Mouse (Mus musculus) kidney, embryonic 14.5 days (tissue): ENCODE measurements around the gene Yod1. TPM values are rescaled to one million over a fixed set of nuclear protein-coding genes. Genes with fewer than 3 reads are reported as not detected.

Experiments
- ATAC-seq: fragments of 200-750 bp; cut with Nextera tagmentation; 2 replicates; pipeline ENCODE4 v1.8.0; 2017; ENCODE audit warnings: moderate number of reproducible peaks, mild to moderate bottlenecking, moderate TSS enrichment, moderate library complexity; ENCODE audit not compliant: low FRiP score, low TSS enrichment
- H3K27ac ChIP-seq: fragments of 300-500 bp; sonication (generic); 2 replicates; pipeline ENCODE4 v1.5.1; 2014; ENCODE audit warnings: low read depth, mild to moderate bottlenecking, low read length, moderate library complexity, mixed read lengths
- H3K27me3 ChIP-seq: fragments of 300-500 bp; sonication (generic); 2 replicates; pipeline ENCODE4 v1.6.1; 2014; ENCODE audit warnings: mild to moderate bottlenecking, low read length; ENCODE audit not compliant: control insufficient read depth, insufficient read depth
- H3K36me3 ChIP-seq: fragments of 300-500 bp; sonication (generic); 2 replicates; pipeline ENCODE4 v1.6.1; 2014; ENCODE audit warnings: low read length, mixed read lengths; ENCODE audit not compliant: control insufficient read depth, insufficient read depth
- H3K4me1 ChIP-seq: fragments of 300-500 bp; sonication (generic); 2 replicates; pipeline ENCODE4 v1.6.1; 2014; ENCODE audit warnings: low read length, mixed read lengths; ENCODE audit not compliant: control insufficient read depth, insufficient read depth
- H3K4me2 ChIP-seq: fragments of 300-500 bp; sonication (generic); replicated peaks from 2 replicates; pipeline ENCODE4 v1.6.1; 2014; ENCODE audit warnings: low read depth, mild to moderate bottlenecking, low read length
- H3K4me3 ChIP-seq: fragments of 300-500 bp; sonication (generic); 2 replicates; pipeline ENCODE4 v1.5.1; 2014; ENCODE audit warnings: mild to moderate bottlenecking, low read length
- H3K9ac ChIP-seq: fragments of 300-500 bp; sonication (generic); 2 replicates; pipeline ENCODE4 v1.6.1; 2014; ENCODE audit warnings: low read depth, mild to moderate bottlenecking, low read length, moderate library complexity
- H3K9me3 ChIP-seq: fragments of 300-500 bp; sonication (generic); 2 replicates; pipeline ENCODE4 v1.6.1; 2016; ENCODE audit warnings: low read length; ENCODE audit not compliant: control insufficient read depth
- WGBS: fragments of 180-500 bp; shearing (Covaris S2); extraction: QIAGEN DNeasy Blood & Tissue Kit; methylation state at CpG from one replicate; pipeline ENCODE4 v1.1.7; 2014; 5-methylcytosine and 5-hydroxymethylcytosine counted together
- polyA plus RNA-seq: library from polyadenylated mRNA; unstranded; fragments of >200 nt; fragmentation: Nextera tagmentation; extraction: Ambion mirVana; gene quantifications from 2 replicates; pipeline ENCODE4 v1.2.1, GENCODE M21; 2014

Gene Yod1
- polyA plus RNA-seq, 1 experiment from 2014 or later = 11.6 TPM

DNA sequence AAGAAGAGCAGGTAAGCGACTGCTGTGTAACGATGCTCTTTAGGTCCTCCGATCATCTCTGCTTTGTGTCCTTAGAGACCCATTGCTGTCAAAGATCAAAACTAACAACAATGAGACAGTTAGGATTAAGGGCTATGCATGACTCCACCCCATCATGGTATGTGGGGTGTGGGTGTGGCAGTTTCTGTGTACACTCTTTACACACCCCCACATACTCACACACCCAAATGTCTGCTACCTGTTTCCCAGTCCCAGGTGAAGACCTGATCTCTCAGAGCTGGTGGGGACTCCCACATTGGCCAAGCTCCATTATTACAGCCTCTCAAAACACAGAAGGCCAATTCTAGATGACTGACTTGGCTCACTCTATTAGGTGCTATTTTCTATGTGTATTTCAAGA, 28.5 kb downstream of the Yod1 start:
- WGBS = 94% methylated on average over 3 of the region's 3 CpGs
- Histone ChIP-seq H3K27ac (no peak overlapping the region), H3K27me3 (no peaks in the 10 kb centered on the region), H3K4me1 (no peaks in the 10 kb centered on the region), H3K4me3 (no peak overlapping the region), H3K4me2 (no peak overlapping the region), H3K9ac (no peak overlapping the region), H3K36me3 (no peaks in the 10 kb centered on the region), H3K9me3 (no peaks in the 10 kb centered on the region)
- no peak for ATAC-seq

DNA sequence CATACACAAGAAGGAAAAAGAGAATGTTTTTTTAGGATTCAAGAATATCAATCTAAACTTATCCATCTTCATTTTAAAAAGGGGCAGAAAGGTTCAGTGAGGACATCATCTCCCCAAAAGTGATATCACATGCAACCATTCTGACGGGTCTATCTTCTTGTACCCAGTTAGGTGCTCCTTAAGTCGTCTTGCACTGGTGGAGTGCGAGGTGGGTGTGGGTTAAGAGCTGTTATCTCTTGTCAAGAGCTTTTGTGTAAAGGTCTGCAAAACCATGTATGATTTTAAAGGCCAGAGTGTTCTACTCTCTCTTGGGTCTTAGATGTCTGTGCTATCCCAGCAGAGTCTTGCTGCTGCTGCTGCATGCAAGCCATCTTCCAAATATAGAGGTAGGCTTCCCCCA, 29.7 kb downstream of the Yod1 start:
- Histone ChIP-seq H3K4me2 (no peak overlapping the region), H3K27ac (no peak overlapping the region), H3K4me3 (no peak overlapping the region), H3K4me1 (no peaks in the 10 kb centered on the region), H3K36me3 (no peaks in the 10 kb centered on the region), H3K27me3 (no peaks in the 10 kb centered on the region), H3K9ac (no peak overlapping the region), H3K9me3 (no peaks in the 10 kb centered on the region)
- WGBS = 95% methylated on average over 3 of the region's 3 CpGs
- no peak for ATAC-seq

DNA sequence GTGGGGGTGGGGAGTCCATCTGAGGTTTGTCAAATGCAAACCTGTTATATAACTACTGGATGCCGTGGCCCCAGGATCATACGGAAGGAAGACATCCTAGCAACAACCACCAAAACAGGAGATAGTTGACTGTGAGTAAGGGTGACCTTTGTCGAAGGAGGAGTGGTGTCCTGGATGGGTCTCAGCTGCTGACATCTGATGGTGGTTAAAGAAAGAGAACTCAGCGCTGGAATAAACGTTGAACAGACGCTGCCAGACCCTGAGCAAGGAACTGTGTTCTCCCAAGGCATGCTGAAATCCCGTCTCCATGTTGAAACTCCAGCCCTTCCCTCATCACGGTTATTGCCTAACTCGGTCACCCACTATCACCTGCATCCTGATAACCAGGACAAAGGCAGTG, 42.6 kb downstream of the Yod1 start:
- no peak overlapping the region for H3K27ac ChIP-seq
- no peaks in the 10 kb centered on the region for H3K36me3 ChIP-seq
- no peak for ATAC-seq
- no peaks in the 10 kb centered on the region for H3K27me3 ChIP-seq
- no peak overlapping the region for H3K4me2 ChIP-seq
- H3K9me3 ChIP-seq = no peaks in the 10 kb centered on the region
- no peaks in the 10 kb centered on the region for H3K4me1 ChIP-seq
- 83% methylated on average over 9 of the region's 9 CpGs for WGBS
- H3K9ac ChIP-seq = no peak overlapping the region
- H3K4me3 ChIP-seq = no peak overlapping the region

DNA sequence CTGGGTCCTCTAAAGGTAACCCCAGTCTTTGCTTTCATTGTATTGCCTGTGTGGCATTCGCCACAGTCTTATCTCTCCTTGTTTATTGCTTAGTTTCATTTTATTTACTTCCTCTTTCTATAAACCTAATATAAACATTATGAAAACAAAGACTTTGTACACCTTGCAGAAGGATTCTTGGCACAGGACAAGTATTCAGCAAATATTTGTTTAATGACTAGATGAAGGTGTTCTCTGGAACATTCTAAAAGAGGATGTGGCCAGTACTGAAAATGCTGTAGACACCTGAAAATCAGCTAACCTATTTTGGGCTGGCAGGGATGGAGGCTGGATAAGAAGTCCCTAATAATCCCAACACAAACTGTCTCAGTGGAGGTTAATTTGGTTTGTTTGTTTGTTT, 44.5 kb downstream of the Yod1 start:
- H3K4me1 ChIP-seq = no peaks in the 10 kb centered on the region
- WGBS = 82% methylated on average over 1 of the region's 1 CpGs
- no peak for ATAC-seq
- no peaks in the 10 kb centered on the region for H3K27me3 ChIP-seq
- H3K4me2 ChIP-seq = no peak overlapping the region
- H3K9me3 ChIP-seq = no peaks in the 10 kb centered on the region
- no peaks in the 10 kb centered on the region for H3K36me3 ChIP-seq
- H3K9ac ChIP-seq = no peak overlapping the region
- no peak overlapping the region for H3K4me3 ChIP-seq
- no peak overlapping the region for H3K27ac ChIP-seq

DNA sequence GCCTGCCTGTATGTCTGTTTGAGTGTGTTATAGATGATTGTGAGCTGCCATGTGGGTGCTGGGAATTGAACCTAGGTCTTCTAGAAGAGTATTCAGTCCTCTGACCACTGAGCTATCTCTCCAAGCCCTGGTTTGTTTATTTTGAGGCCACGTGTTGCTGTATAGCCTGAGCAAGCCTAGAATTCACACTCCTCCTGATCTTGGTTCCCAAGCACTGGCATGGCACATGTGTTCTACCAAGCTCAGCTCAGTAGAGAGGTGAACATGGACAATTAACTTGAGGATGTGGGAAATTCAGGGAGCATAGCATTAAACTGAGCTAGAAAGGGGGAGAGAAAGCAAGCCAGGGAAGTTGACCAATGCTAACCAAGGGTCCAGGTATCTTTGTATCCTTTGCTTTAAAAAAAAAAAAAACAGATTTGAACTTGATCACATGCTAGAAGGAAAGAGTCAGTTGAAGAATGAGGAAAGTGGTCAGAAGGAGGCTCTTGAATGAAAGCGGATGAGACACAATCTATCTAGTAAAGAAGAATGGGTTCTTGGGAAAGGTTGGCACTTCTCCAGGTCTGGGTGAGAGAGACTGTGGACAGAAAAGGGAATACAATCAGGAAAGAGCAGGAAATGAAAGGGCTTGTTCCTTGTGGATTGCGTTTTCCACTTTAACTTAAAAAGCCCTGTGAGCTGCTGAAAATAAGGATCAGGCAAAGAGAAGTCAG, 45.1 kb downstream of the Yod1 start:
- Histone ChIP-seq H3K4me3 (no peak overlapping the region), H3K4me2 (no peak overlapping the region), H3K36me3 (no peaks in the 10 kb centered on the region), H3K9ac (no peak overlapping the region), H3K27ac (no peak overlapping the region), H3K9me3 (no peaks in the 10 kb centered on the region), H3K4me1 (no peaks in the 10 kb centered on the region), H3K27me3 (no peaks in the 10 kb centered on the region)
- WGBS = 80% methylated on average over 3 of the region's 3 CpGs
- ATAC-seq = no peak

DNA sequence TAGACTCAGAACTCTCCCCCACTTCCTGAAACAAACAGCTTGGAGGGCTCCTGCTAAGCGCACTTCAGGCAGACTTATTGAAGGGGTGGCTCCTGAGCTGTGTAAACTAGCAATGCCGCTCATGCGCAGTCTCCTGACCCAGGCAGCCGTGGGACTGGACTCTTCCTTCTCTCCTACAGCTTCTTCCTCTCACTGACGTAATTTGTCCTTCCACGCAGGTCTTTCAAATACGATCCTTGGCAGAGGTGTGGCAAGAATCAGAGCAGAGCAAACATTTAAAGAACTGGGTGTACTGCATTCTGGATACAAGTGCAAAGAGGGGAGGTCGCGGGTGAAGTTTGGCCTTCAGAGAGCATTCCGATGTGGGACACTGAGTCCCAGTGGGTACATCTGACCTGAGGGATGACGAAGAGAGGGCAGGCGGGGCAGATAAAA, 46.9 kb downstream of the Yod1 start:
- WGBS = 79% methylated on average over 12 of the region's 12 CpGs
- H3K27me3 ChIP-seq = no peaks in the 10 kb centered on the region
- no peak overlapping the region for H3K27ac ChIP-seq
- H3K4me1 ChIP-seq = no peaks in the 10 kb centered on the region
- no peak overlapping the region for H3K4me3 ChIP-seq
- H3K36me3 ChIP-seq = no peaks in the 10 kb centered on the region
- ATAC-seq = no peak
- no peak overlapping the region for H3K4me2 ChIP-seq
- H3K9me3 ChIP-seq = no peaks in the 10 kb centered on the region
- no peak overlapping the region for H3K9ac ChIP-seq

DNA sequence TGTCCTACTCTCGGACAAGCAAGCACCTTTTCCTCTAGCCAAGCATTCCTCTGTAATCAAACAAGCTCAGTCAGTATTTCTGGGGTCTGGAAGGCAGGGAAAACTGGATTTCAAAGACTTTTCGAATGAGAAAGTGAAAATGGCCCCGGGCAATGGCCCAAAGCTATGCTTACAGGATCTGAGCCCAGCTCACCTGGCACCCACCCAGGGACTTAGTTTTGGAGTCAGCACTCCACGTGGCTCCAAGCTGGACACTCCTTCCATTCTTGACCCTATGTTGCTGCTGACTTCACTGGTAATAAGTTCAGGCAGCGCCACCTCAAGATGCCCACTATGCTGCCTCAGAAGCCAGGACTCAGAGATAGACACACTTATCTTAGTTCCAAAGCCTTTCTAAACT, 49.9 kb downstream of the Yod1 start:
- WGBS = 82% methylated on average over 5 of the region's 5 CpGs
- Histone ChIP-seq H3K27ac (no peak overlapping the region), H3K27me3 (no peaks in the 10 kb centered on the region), H3K4me1 (no peaks in the 10 kb centered on the region), H3K4me2 (no peak overlapping the region), H3K36me3 (no peaks in the 10 kb centered on the region), H3K9me3 (no peaks in the 10 kb centered on the region), H3K9ac (no peak overlapping the region), H3K4me3 (no peak overlapping the region)
- ATAC-seq = no peak

DNA sequence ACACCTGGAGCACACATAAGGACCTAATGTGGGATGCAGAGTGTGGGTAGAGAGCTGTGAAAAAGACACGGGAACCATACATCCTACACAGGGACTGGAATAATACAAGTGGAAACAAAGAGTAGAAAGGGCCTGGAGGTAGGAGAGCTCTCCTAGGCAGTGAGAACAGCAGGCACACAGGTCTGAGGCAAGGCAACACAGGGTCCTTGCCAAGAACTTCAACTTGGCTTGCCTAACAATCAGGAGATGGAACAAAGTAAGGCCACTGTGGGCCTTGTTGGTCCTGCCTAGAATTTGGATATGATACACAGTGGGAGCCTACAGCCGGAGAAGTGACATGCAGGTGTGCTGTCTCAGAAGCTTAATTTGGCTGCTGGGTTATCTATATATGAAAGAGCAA, 52.8 kb downstream of the Yod1 start:
- Histone ChIP-seq H3K9me3 (no peaks in the 10 kb centered on the region), H3K4me3 (no peak overlapping the region), H3K9ac (no peak overlapping the region), H3K27me3 (no peaks in the 10 kb centered on the region), H3K36me3 (no peaks in the 10 kb centered on the region), H3K4me1 (no peaks in the 10 kb centered on the region), H3K27ac (no peak overlapping the region), H3K4me2 (no peak overlapping the region)
- no peak for ATAC-seq
- 94% methylated on average over 2 of the region's 2 CpGs for WGBS

DNA sequence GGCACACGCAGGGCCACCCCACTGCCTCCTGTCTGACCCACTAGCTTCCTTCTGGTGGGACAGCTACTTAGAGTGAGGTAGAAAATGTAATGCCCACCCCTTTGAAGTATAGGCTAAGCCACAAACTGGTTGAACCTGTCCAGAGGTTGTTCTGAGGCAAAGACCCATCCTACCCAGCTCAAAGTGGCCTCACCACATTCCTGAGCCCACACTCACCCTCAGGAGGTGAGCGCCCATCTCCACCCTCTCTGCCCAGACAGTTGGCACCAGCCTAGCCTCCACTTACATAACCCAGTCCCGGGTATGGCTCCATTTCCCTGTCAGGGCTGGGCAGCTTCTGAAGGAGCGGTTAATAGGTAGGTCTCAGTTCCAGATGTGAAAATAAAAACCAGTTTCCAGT, 53.4 kb downstream of the Yod1 start:
- no peaks in the 10 kb centered on the region for H3K9me3 ChIP-seq
- no peak overlapping the region for H3K9ac ChIP-seq
- H3K36me3 ChIP-seq = no peaks in the 10 kb centered on the region
- no peak overlapping the region for H3K4me2 ChIP-seq
- no peaks in the 10 kb centered on the region for H3K27me3 ChIP-seq
- no peak overlapping the region for H3K27ac ChIP-seq
- H3K4me3 ChIP-seq = no peak overlapping the region
- 75% methylated on average over 4 of the region's 4 CpGs for WGBS
- ATAC-seq = peak; percentile 80
- no peaks in the 10 kb centered on the region for H3K4me1 ChIP-seq
